Mouse (Mus musculus) layer of hippocampus, adult 8-10 months (tissue): ENCODE data around the gene Vps72. TPM values are rescaled to one million over a fixed set of nuclear protein-coding genes. Genes with fewer than 3 reads are reported as not detected.

ENCODE experiments used
- DNase-seq, 2 experiments: peaks; one replicate each; pipeline ENCODE4 v3.0.0; 2022; ENCODE audit warnings: low spot score in 2 of 2
- microRNA-seq, 2 experiments: library from miRNA; unstranded; fragments of <30 nt; microRNA quantifications; one replicate each; pipeline ENCODE4 v1.2.0; 2022
- total RNA-seq, 4 experiments: library from RNA; stranded (reverse); gene quantifications; 2 replicates each; pipeline ENCODE4 v1.2.4; 2022

The Vps72 gene
- total RNA-seq, 4 experiments from 2014 or later: 36.9 to 45.8 (median 43.4) TPM

DNA sequence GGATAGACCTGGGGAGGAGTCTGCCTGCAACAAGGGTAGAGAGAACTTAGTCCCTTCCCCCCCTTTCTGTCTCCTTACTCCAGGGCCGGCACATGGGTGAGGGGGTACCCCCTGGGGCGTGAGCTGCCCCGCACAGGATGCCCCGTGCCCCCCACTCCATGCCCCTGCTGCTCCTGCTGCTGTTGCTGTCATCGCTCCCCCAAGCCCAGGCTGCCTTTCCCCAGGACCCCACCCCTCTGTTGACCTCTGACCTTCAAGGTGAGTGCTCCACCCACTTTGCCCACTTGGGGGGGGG, 53.4 kb downstream of the Vps72 start:
- no peak for DNase-seq

GRCm38 (mm10) chr3:95164840-95165239, 54.0 kb downstream of the Vps72 start:
- no peak for DNase-seq

- no peak for DNase-seq
Observed at GRCm38 (mm10) chr3:95169996-95170395, 59.2 kb downstream of the Vps72 start.

GRCm38 (mm10) chr3:95171105-95171504, 60.3 kb downstream of the Vps72 start:
- DNase-seq: no peak

Small RNAs within 50 kb of the gene (microRNA-seq; reads per million reads assigned to microRNA genes)
- gene Mir8099-1: 0 reads per million in 2 experiments

Other genes starting within 250 kb of the Vps72 start
- gene Psmb4, start 224.1 kb upstream of the Vps72 start, total RNA-seq: 100 to 1,000 TPM; 219 to 262 (median 240) TPM
- 10 to 100 TPM; 11.1 to 14.5 (median 12.5) TPM for gene Selenbp1, start 178.0 kb upstream of the Vps72 start, total RNA-seq
- gene Rfx5, start 156.9 kb upstream of the Vps72 start, total RNA-seq: 10 to 100 TPM; 21.9 to 28.9 (median 24.6) TPM
- gene Pi4kb, start 136.3 kb upstream of the Vps72 start, total RNA-seq: 10 to 100 TPM; 58.7 to 64.8 (median 59.6) TPM
- gene Zfp687, start 95.6 kb upstream of the Vps72 start, total RNA-seq: 10 to 100 TPM; 25.1 to 35.1 (median 30.6) TPM
- 100 to 1,000 TPM; 137 to 166 (median 159) TPM for gene Psmd4, start 68.4 kb upstream of the Vps72 start, total RNA-seq
- 10 to 100 TPM; 58.5 to 66.8 (median 64.8) TPM for gene Pip5k1a, start 4.1 kb upstream of the Vps72 start, total RNA-seq
- gene Tmod4, start 13.5 kb downstream of the Vps72 start, total RNA-seq: under 1 TPM in 2 of 4 experiments, not detected in 2; 0.55 to 0.81 TPM
- 10 to 100 TPM; 51.4 to 57.8 (median 54.9) TPM for gene Scnm1, start 23.0 kb downstream of the Vps72 start, total RNA-seq
- 10 to 100 TPM; 12.5 to 17.7 (median 13.4) TPM for gene Lysmd1, start 23.1 kb downstream of the Vps72 start, total RNA-seq
- gene Tnfaip8l2, start 31.3 kb downstream of the Vps72 start, total RNA-seq: 10 to 100 TPM in 1 of 4 experiments, 1 to 10 TPM in 3; 1.7 to 11.1 (median 5.4) TPM
- 10 to 100 TPM; 27.1 to 36.4 (median 30.9) TPM for gene Sema6c, start 49.4 kb downstream of the Vps72 start, total RNA-seq
- gene Gabpb2, start 106.9 kb downstream of the Vps72 start, total RNA-seq: 10 to 100 TPM; 15.7 to 18.0 (median 17.5) TPM
- gene Cdc42se1, start 117.7 kb downstream of the Vps72 start, total RNA-seq: 10 to 100 TPM; 72.9 to 79.5 (median 77.2) TPM
- 100 to 1,000 TPM; 265 to 305 (median 277) TPM for gene Mllt11, start 121.1 kb downstream of the Vps72 start, total RNA-seq
- under 1 TPM in 3 of 4 experiments, not detected in 1; 0.25 to 0.45 (median 0.41) TPM for gene Gm128, start 130.6 kb downstream of the Vps72 start, total RNA-seq
- gene Bnipl, start 140.2 kb downstream of the Vps72 start, total RNA-seq: under 1 TPM in 3 of 4 experiments, not detected in 1; 0.43 to 0.95 (median 0.63) TPM
- 10 to 100 TPM; 20.7 to 28.4 (median 23.9) TPM for gene Mindy1, start 170.3 kb downstream of the Vps72 start, total RNA-seq
- gene Prune1, start 171.1 kb downstream of the Vps72 start, total RNA-seq: 10 to 100 TPM; 19.2 to 22.4 (median 21.0) TPM
- gene Anxa9, start 196.2 kb downstream of the Vps72 start, total RNA-seq: 1 to 10 TPM in 2 of 4 experiments, under 1 TPM in 2; 0.85 to 1.4 (median 1.2) TPM
- gene Cers2, start 203.8 kb downstream of the Vps72 start, total RNA-seq: 10 to 100 TPM; 49.1 to 65.7 (median 61.2) TPM
- 10 to 100 TPM; 33.8 to 45.9 (median 41.6) TPM for gene Setdb1, start 246.2 kb downstream of the Vps72 start, total RNA-seq